In the genomic region with DNA sequence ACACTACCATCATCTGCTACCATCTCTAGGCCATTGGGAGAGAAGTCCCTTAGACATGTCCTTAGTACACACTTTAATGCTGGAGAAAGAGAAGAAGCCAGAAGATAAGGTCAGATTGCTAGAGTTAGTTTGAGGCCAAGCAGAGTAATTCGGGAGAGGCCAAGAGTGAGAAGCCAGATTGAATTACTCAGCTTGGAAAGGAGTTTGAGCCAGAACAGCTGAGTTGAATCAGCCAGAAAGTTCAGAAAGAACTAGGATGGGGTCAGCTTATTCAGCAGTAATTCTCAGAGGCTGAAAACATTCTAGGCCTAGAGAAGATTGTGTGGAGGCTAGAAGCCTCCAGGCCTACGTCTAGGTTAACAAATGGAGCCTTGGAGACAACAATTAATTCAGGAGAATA, we compare ENCODE assay signal across 19 mouse cellular contexts.
"Had no signal": no experiment of that assay in that cellular context is flagged by ENCODE, and none has a peak within 500 bp of the region (broad histone marks: within the 10 kb centered on the region; RNA-seq: fewer than 3 reads in every experiment).

No protein-coding gene starts in this region.

- H3K27ac ChIP-seq: limb, embryonic 12.5 days; limb, embryonic 15.5 days; liver, embryonic 14.5 days; macrophage; midbrain, embryonic 12.5 days; midbrain, embryonic 15.5 days; neural tube, embryonic 12.5 days; neural tube, embryonic 15.5 days; stomach, embryonic 15.5 days had no signal

- H3K4me3 ChIP-seq: limb, embryonic 12.5 days; limb, embryonic 15.5 days; midbrain, embryonic 12.5 days; midbrain, embryonic 15.5 days; neural tube, embryonic 12.5 days; neural tube, embryonic 15.5 days; stomach, embryonic 15.5 days had no signal

- DNase-seq: kidney, postnatal 10 days; kidney, postnatal 36 days; left cerebral cortex, postnatal 4 days; liver, postnatal 0 days; lung, embryonic 14.5 days; right cerebral cortex, adult 18-20 months; right cerebral cortex, postnatal 14 days; right cerebral cortex, postnatal 4 days; spleen, adult 18-20 months; thymus, postnatal 25 days had no signal

- H3K4me1 ChIP-seq: midbrain, embryonic 12.5 days; midbrain, embryonic 15.5 days; neural tube, embryonic 12.5 days; neural tube, embryonic 15.5 days; stomach, embryonic 15.5 days had no signal

- H3K9ac ChIP-seq: limb, embryonic 12.5 days; limb, embryonic 15.5 days; liver, embryonic 14.5 days; liver, postnatal 0 days; lung, embryonic 14.5 days; midbrain, embryonic 12.5 days; midbrain, embryonic 15.5 days; neural tube, embryonic 12.5 days; neural tube, embryonic 15.5 days; stomach, embryonic 15.5 days had no signal

- H3K36me3 ChIP-seq: limb, embryonic 12.5 days; limb, embryonic 15.5 days; midbrain, embryonic 12.5 days; midbrain, embryonic 15.5 days; neural tube, embryonic 12.5 days; neural tube, embryonic 15.5 days; stomach, embryonic 15.5 days had no signal

- H3K27me3 ChIP-seq: limb, embryonic 12.5 days; limb, embryonic 15.5 days; midbrain, embryonic 12.5 days; midbrain, embryonic 15.5 days; neural tube, embryonic 12.5 days; neural tube, embryonic 15.5 days; stomach, embryonic 15.5 days had no signal
